Mouse (Mus musculus): ENCODE measurements at regions not wholly inside any gene's neighbourhood (a gene's known extent, or its start where the extent isn't known, plus 50 kb on each side); places are given as distances from the start of the nearest gene placed in this dataset.

- DNase-seq, result no peak
Observed at GRCm38 (mm10) chr15:87369836-87370235, 174.3 kb upstream of the Fam19a5 start.

- no peak for DNase-seq
Observed at GRCm38 (mm10) chr15:87370761-87371160, 173.3 kb upstream of the Fam19a5 start.

GRCm38 (mm10) chr15:87374670-87375069 is 169.4 kb upstream of the Fam19a5 start:
- DNase-seq, result no peak

GRCm38 (mm10) chr15:87375596-87376194 is 168.4 kb upstream of the Fam19a5 start:
- no peak for DNase-seq

- no peak for DNase-seq
Observed at GRCm38 (mm10) chr15:87383551-87384265, 160.4 kb upstream of the Fam19a5 start.

- no peak for DNase-seq
Observed at GRCm38 (mm10) chr15:87384279-87385066, 159.6 kb upstream of the Fam19a5 start.

- DNase-seq, result no peak
Observed at GRCm38 (mm10) chr15:87386513-87386983, 157.6 kb upstream of the Fam19a5 start.

GRCm38 (mm10) chr15:87391395-87391794 is 152.7 kb upstream of the Fam19a5 start:
- DNase-seq, result no peak

GRCm38 (mm10) chr15:87398396-87398795 is 145.7 kb upstream of the Fam19a5 start:
- no peak for DNase-seq

- DNase-seq, result no peak
Observed at GRCm38 (mm10) chr15:87405689-87406088, 138.4 kb upstream of the Fam19a5 start.

- no peak for DNase-seq
Observed at GRCm38 (mm10) chr15:87411978-87412377, 132.1 kb upstream of the Fam19a5 start.

GRCm38 (mm10) chr15:87415996-87416395 is 128.1 kb upstream of the Fam19a5 start:
- no peak for DNase-seq

GRCm38 (mm10) chr15:87421743-87422142 is 122.4 kb upstream of the Fam19a5 start:
- DNase-seq, result no peak

GRCm38 (mm10) chr15:87433306-87433705 is 110.8 kb upstream of the Fam19a5 start:
- no peak for DNase-seq

- no peak for DNase-seq
Observed at GRCm38 (mm10) chr15:87433901-87434300, 110.2 kb upstream of the Fam19a5 start.

GRCm38 (mm10) chr15:87435566-87435965 is 108.5 kb upstream of the Fam19a5 start:
- DNase-seq, result no peak

- no peak for DNase-seq
Observed at GRCm38 (mm10) chr15:87437611-87438010, 106.5 kb upstream of the Fam19a5 start.

- DNase-seq, result no peak
Observed at GRCm38 (mm10) chr15:87458932-87459331, 85.2 kb upstream of the Fam19a5 start.

GRCm38 (mm10) chr15:87476247-87476646 is 67.9 kb upstream of the Fam19a5 start:
- no peak for DNase-seq

- no peak for DNase-seq
Observed at GRCm38 (mm10) chr15:87476862-87477490, 67.1 kb upstream of the Fam19a5 start.

- no peak for DNase-seq
Observed at GRCm38 (mm10) chr15:87480758-87481157, 63.3 kb upstream of the Fam19a5 start.

All from adrenal gland, postnatal 25 days (tissue).